Mouse (Mus musculus): ENCODE results near the gene 1700021F07Rik. TPM values are rescaled to one million over a fixed set of nuclear protein-coding genes. Genes with fewer than 3 reads are reported as not detected.

Gene 1700021F07Rik
- 0.26 TPM in 1 of 2 replicates, not detected in the other for polyA plus RNA-seq (2012; rRNA removed)

DNA sequence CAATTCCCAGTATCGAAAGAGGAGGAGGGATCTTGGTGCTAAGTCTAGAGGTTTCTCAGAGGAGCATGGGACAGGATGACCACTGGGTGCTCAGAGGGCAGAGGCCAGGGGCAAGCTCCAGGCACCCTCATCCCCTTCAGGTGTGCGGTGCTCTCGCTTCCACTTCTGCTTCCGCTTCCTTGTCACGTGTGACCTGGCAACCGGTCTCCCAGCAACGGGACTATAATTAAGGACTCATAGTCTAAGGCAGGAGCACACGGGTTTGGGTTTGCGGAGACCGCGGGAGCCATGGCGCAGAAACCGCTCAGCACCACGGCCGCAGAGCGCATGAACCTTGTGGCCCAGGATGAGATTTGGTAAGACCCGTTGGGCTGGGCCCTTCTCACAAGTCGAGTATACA lies at the start of gene 1700021F07Rik:
Gene 1700021F07Rik (plus strand): TSS at position 211 of the 400 bp plus-strand sequence.

Other genes with a start within 250 kb of the 1700021F07Rik start
- 96.3 and 119 TPM in 2 replicates for gene Pmepa1, start 246.1 kb upstream of the 1700021F07Rik start, polyA plus RNA-seq (2012; rRNA removed)
- gene Ankrd60, start 55.8 kb downstream of the 1700021F07Rik start, polyA plus RNA-seq (2012; rRNA removed): not detected in 2 replicates
- 33.4 and 61.3 TPM in 2 replicates for gene Rab22a, start 137.2 kb downstream of the 1700021F07Rik start, polyA plus RNA-seq (2012; rRNA removed)
- not detected in 2 replicates for gene 1700010B08Rik, start 196.8 kb downstream of the 1700021F07Rik start, polyA plus RNA-seq (2012; rRNA removed)
- 13.4 and 14.4 TPM in 2 replicates for gene Vapb, start 214.9 kb downstream of the 1700021F07Rik start, polyA plus RNA-seq (2012; rRNA removed)